Mouse (Mus musculus) limb, embryonic 12.5 days (tissue): ENCODE results near the gene Srp68. TPM values are rescaled to one million over a fixed set of nuclear protein-coding genes. Genes with fewer than 3 reads are reported as not detected.

ENCODE experiments used
- ATAC-seq: fragments of 200-750 bp; cut with Nextera tagmentation; 2 replicates; pipeline ENCODE4 v1.8.0; 2017; ENCODE audit warnings: low read depth, moderate TSS enrichment; ENCODE audit not compliant: insufficient number of reproducible peaks, insufficient read depth, low FRiP score, low TSS enrichment
- H3K27ac ChIP-seq: fragments of 300-500 bp; sonication (generic); 2 replicates; pipeline ENCODE4 v1.5.1; 2016; ENCODE audit warnings: mild to moderate bottlenecking, moderate library complexity
- H3K27me3 ChIP-seq: fragments of 300-500 bp; sonication (generic); 2 replicates; pipeline ENCODE4 v1.6.1; 2016; ENCODE audit warnings: mild to moderate bottlenecking, moderate library complexity
- H3K36me3 ChIP-seq: fragments of 300-500 bp; sonication (generic); 2 replicates; pipeline ENCODE4 v1.6.1; 2016; ENCODE audit warnings: mild to moderate bottlenecking, moderate library complexity
- H3K4me1 ChIP-seq: fragments of 300-500 bp; sonication (generic); replicated peaks from 2 replicates; pipeline ENCODE4 v1.6.1; 2016
- H3K4me2 ChIP-seq: fragments of 300-500 bp; sonication (generic); 2 replicates; pipeline ENCODE4 v1.6.1; 2016; ENCODE audit warnings: mild to moderate bottlenecking, moderate library complexity
- H3K4me3 ChIP-seq: fragments of 300-500 bp; sonication (generic); replicated peaks from 2 replicates; pipeline ENCODE4 v1.5.1; 2016; ENCODE audit warnings: mild to moderate bottlenecking
- H3K9ac ChIP-seq: fragments of 300-500 bp; sonication (generic); replicated peaks from 2 replicates; pipeline ENCODE4 v1.6.1; 2016; ENCODE audit warnings: mild to moderate bottlenecking, moderate library complexity
- H3K9me3 ChIP-seq: fragments of 300-500 bp; sonication (generic); 2 replicates; pipeline ENCODE4 v1.6.1; 2016; ENCODE audit warnings: mild to moderate bottlenecking, moderate library complexity
- WGBS: fragments of 180-500 bp; shearing (Covaris S2); methylation state at CpG from one replicate; pipeline ENCODE4 v1.1.7; 2016; 5-methylcytosine and 5-hydroxymethylcytosine counted together
- polyA plus RNA-seq: library from polyadenylated mRNA; unstranded; fragments of >200 nt; fragmentation: Nextera tagmentation; extraction: Ambion mirVana; gene quantifications from 2 replicates; pipeline ENCODE4 v1.2.1, GENCODE M21; 2016

Gene Srp68
- 110 and 112 TPM in 2 replicates for polyA plus RNA-seq

DNA sequence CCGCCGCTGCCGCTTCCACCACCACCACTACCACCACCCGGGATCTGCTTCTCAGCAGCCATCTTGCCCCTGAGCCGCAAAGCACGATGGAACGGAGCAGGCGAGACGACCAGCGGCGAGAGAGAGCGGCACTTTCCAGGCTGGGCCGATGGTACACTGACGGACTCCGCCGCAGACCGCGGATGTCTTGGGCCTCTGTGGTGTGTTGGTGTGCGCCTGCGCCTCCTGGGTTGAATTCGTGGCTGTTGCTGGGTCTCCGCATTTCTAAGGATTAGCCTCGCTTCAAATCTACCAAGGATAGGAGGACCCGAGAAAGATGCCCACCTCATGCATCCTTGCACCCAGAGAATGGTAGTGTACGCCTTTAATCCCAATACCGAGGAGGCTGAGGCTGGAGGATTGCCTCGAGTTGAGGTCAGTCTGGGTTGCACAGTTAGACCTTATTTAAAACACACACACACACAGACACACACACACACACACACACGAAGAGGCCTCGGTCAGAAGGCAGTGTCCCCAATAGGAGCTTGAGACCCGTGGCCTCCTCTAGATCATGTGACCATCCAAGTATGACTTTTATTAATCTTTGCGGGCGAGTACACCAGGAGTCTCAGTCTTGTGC lies at the start of gene Srp68:
TSS of gene Srp68 (minus strand) at position 173 of the 622 bp plus-strand sequence.
- peak within 1 kb of the TSS; percentile 97 for H3K4me3 ChIP-seq
- H3K27me3 ChIP-seq = peaks cover 6% of the 10 kb centered on the region; the same call in 1 of the 2 replicates
- no peaks in the 10 kb centered on the region for H3K9me3 ChIP-seq
- peak within 1 kb of the TSS; percentile 94 for H3K9ac ChIP-seq
- H3K4me1 ChIP-seq = peaks cover 19% of the 10 kb centered on the region
- peaks cover 34% of the 10 kb centered on the region for H3K36me3 ChIP-seq
- 5% methylated on average over 32 of the region's 32 CpGs for WGBS
- H3K27ac ChIP-seq = peak within 1 kb of the TSS; percentile 91
- peak; percentile 96 for ATAC-seq
- peak within 1 kb of the TSS; percentile 73 for H3K4me2 ChIP-seq

DNA sequence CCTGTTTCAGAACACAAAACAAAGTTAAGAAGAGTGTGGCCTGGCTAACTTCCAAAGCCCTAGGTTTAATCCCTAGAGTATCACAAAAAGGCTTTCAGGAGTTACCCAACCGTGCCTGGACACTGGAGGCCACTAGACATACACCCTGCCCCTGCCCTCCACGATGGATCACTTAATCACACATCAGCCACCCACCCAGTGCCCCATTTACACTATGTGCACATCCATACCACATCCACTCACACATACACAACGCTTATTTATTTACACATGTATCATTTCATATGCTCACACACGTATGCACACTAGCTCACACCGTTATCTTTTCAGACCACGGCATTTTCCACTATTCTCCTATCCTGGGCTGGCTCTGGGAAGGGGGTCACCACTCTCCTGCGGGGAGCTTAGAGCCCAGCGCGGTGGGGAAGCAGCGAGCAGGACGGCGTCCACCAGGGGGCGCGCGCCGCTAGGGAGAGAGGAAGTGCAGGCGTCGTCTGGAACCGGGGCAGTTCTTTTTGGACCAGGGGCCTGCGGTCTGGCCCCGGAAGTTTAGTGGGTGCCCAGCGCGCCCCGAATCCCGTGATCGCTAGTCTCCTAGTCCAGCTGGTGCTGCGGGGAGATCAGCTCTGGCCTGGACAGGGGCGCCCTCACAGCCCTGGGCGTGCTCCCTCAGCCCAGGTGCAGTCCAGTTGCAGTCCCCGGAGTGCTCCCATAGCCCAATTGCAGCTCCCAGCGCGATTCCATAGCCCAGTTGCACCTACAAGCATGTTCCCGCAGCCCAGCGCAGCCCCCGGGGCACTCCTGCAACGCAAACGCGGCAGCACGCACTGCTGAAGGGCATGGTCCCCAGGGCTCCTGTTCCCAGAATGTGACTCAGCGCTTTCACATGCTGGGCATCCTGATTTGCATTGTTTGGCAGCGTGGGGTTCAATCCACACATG lies 45.0 kb upstream of the Srp68 start:
- WGBS = 2% methylated on average over 41 of the region's 41 CpGs
- Histone ChIP-seq H3K9me3 (no peaks in the 10 kb centered on the region), H3K36me3 (no peaks in the 10 kb centered on the region), H3K27me3 (peaks cover 5% of the 10 kb centered on the region; the same call in 1 of the 2 replicates), H3K4me1 (peaks cover 6% of the 10 kb centered on the region), H3K4me2 (peak overlapping the region; percentile 95), H3K27ac (no peak overlapping the region), H3K4me3 (peak overlapping the region; percentile 45), H3K9ac (peak overlapping the region; percentile 79)
- peak; percentile 75 for ATAC-seq

DNA sequence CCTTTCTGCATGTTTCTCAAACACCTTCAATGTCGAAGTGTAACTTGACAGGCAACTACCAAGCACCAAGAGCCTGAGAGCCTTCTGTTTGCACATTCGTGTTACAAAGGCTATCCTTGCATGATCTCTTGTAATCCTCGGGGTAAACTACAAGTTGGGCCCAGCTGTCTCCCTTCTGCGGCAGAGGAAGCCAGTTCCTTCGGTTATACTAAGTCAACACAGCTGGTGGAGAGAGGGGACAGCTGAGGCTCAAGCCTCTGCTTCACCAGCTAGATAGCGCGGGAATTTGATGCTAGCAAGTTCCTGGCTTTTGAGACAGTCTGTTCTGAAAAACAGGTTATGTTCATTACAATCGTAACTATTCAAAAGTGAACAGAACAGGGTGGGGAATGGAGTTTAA lies 38.3 kb upstream of the Srp68 start:
- H3K9me3 ChIP-seq = no peaks in the 10 kb centered on the region
- H3K36me3 ChIP-seq = no peaks in the 10 kb centered on the region
- no peak overlapping the region for H3K27ac ChIP-seq
- H3K27me3 ChIP-seq = 0 out of 2 replicates have a peak, but pooled peaks cover 3% of the 10 kb centered on the region
- H3K9ac ChIP-seq = no peak overlapping the region
- H3K4me2 ChIP-seq = no peak overlapping the region
- ATAC-seq = no peak
- WGBS = 52% methylated on average over 8 of the region's 8 CpGs
- H3K4me3 ChIP-seq = no peak overlapping the region
- H3K4me1 ChIP-seq = no peaks in the 10 kb centered on the region

DNA sequence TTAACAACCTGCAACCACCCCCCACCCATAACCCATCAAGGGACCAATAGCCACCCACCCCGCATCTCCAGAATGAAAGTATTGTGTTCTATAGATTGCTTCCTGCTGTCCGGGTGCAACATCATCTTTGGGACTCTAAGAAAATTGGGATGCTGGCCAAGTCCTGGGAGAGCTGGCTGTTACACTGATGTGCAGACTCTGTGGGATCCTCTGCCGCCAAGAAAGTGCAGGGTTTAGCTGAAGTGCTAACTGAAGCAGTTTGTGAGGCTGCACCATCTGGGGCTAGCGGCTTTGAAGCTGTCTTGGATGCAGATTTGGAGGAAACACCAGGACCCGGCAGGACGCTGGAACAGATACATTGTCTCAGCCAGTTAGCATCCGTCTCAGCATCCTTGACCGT lies 37.2 kb upstream of the Srp68 start:
- H3K27ac ChIP-seq = no peak overlapping the region
- no peak overlapping the region for H3K4me3 ChIP-seq
- H3K27me3 ChIP-seq = 0 out of 2 replicates have a peak, but pooled peaks cover 3% of the 10 kb centered on the region
- ATAC-seq = no peak
- H3K9me3 ChIP-seq = no peaks in the 10 kb centered on the region
- no peaks in the 10 kb centered on the region for H3K36me3 ChIP-seq
- no peak overlapping the region for H3K4me2 ChIP-seq
- 44% methylated on average over 8 of the region's 8 CpGs for WGBS
- no peaks in the 10 kb centered on the region for H3K4me1 ChIP-seq
- no peak overlapping the region for H3K9ac ChIP-seq

DNA sequence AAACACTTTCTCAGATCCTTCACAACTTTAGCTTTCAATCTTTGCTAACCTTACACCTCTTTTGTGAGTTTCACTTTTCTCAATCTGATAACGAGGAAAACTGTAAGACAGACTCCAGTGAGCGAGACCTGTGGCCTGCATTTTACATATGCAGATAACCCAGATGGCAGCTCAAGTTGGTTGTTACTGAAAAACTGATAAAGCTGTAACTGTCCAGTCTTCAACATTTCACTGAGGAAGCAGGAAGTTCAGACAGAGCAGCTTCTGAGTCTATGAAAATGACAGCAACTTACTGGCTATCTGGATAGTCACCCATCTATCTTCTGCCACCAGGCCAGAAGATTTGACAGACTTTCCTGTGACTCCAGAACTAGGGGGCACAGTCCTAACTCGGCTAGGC lies 35.6 kb upstream of the Srp68 start:
- Histone ChIP-seq H3K27me3 (0 out of 2 replicates have a peak, but pooled peaks cover 3% of the 10 kb centered on the region), H3K9me3 (no peaks in the 10 kb centered on the region), H3K9ac (no peak overlapping the region), H3K4me2 (no peak overlapping the region), H3K27ac (no peak overlapping the region), H3K4me1 (peaks cover 9% of the 10 kb centered on the region), H3K4me3 (no peak overlapping the region), H3K36me3 (peaks cover 7% of the 10 kb centered on the region)
- no peak for ATAC-seq
- 77% methylated on average over 3 of the region's 3 CpGs for WGBS

DNA sequence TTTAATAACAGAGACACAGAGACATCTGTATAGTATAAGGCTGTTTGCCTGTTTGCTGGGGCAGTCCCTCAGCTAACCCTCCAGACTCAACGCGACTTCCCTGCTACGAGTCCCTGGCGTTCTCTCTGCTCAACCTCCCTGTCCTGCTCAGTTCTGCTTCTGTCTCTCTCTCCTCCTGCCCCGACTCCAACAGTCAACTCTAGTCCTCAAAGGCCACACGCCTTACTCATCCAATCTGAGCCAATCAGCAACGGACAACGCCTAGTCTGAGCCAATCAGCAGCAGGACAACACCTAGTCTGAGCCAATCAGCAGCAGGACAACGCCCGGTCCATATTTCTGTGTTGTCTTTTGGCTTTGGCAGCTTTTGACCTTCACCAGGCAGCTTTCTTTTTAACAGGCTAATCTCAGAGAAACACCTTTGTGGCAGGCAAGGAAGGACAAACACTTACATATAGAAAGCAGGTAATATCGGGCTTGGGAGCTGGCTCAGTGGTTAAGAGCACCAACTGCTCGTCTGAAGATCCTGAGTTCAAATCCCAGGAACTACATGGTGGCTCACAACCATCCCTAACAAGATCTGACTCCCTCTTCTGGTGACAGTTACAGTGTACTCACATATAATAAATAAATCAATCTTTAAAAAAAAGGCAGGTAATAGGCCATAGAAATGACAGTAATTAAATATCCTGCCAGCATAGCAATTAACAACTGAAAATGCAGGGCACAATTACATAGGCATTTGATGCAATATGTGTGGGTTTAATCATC lies 33.9 kb upstream of the Srp68 start:
- Histone ChIP-seq H3K9ac (no peak overlapping the region), H3K4me1 (peaks cover 9% of the 10 kb centered on the region), H3K4me2 (no peak overlapping the region), H3K27me3 (0 out of 2 replicates have a peak, but pooled peaks cover 3% of the 10 kb centered on the region), H3K27ac (no peak overlapping the region), H3K9me3 (no peaks in the 10 kb centered on the region), H3K36me3 (peaks cover 23% of the 10 kb centered on the region), H3K4me3 (no peak overlapping the region)
- ATAC-seq = no peak
- WGBS = 86% methylated on average over 12 of the region's 12 CpGs

DNA sequence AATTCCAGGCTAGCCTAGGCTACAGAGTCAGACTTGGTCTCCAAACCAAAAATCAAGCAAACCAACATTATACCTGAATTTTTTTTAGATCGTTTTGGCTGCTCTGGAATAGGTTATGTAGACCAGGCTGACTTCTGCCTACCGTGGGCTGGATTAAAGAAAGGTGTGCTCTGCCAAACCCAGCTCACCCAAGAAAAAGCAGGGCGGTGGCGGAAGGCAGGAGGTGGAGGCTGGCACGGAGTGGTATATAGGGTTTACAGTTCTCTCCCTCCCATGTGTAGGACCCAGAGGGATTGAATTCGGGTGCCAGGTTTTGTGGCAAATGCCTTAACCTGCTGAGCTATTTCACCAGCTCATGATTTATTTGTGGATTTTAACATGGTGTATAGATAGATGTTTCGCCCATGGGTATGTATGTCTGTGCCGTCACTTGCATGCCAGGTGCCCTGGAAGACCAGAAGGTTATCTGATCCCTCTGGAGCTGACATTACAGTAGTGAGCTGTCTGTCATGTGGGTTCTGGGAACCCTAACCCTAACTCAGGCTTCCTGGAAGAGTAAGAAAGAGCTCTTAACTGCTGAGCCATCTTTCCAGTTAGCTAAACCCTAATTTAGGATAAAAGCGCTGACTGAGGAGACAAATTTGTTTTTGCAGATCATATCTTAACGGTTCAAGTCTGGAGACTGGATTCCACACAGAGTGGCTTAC lies 33.2 kb upstream of the Srp68 start, which contains the start of gene Exoc7:
TSS of gene Exoc7 (minus strand) at position 215 of the 707 bp plus-strand sequence.
- ATAC-seq = peak; percentile 26; the same call in 1 of the 2 replicates
- peak within 1 kb of the TSS; percentile 85 for H3K4me2 ChIP-seq
- H3K27ac ChIP-seq = 0 out of 2 replicates have a peak within 1 kb of the TSS, but pooled peaks have one; percentile 25
- no peaks in the 10 kb centered on the region for H3K9me3 ChIP-seq
- H3K27me3 ChIP-seq = 0 out of 2 replicates have a peak, but pooled peaks cover 3% of the 10 kb centered on the region
- 86% methylated on average over 10 of the region's 10 CpGs for WGBS
- peaks cover 31% of the 10 kb centered on the region for H3K36me3 ChIP-seq
- H3K9ac ChIP-seq = peak within 1 kb of the TSS; percentile 64
- H3K4me1 ChIP-seq = peaks cover 9% of the 10 kb centered on the region
- H3K4me3 ChIP-seq = peak within 1 kb of the TSS; percentile 59

DNA sequence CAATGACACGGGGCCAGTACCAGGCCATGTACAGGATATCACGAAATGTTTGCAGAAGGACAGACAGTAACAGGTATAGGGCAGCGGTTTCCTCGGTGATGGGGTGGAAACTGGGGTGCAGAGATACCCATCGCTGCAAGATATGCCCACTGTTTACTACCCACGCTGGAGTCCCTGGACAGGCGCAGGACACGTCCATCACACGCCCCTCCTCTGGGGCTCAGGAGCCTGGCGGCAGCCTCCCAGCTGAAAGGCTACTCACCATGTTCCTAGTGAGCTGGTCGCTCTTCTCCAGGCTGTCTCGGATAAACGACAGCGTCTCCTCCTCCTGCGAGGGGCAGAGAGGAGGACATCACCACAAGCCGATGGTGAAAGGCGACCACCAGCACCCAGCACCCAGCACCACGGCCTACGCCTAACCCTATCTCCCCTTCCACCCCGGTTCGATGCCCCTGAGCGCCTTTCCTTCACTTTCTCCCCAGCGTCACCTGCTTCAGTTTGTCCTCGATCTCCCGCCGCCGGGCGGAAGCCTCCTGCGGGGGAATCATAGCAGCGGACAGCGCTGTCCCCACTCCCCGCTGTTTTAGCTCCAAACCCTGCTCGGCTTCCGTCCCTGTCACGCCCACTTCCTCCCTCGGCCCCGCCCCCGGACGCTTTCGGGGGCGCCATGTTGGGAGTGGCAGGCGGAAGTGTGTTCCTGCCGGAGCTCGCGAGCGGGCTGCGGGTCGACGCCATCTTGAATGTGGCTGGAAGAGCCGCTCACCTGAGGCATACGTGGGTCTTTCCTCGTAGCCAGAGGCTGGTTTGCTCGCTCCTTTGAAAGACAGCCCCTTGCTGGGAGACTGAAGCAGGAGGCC lies 32.3 kb upstream of the Srp68 start:
- Histone ChIP-seq H3K4me2 (peak overlapping the region; percentile 85), H3K27me3 (0 out of 2 replicates have a peak, but pooled peaks cover 3% of the 10 kb centered on the region), H3K27ac (0 out of 2 replicates have a peak overlapping the region, but pooled peaks have one; percentile 25), H3K4me3 (peak overlapping the region; percentile 59), H3K9me3 (no peaks in the 10 kb centered on the region), H3K9ac (peak overlapping the region; percentile 64), H3K36me3 (peaks cover 39% of the 10 kb centered on the region), H3K4me1 (peaks cover 9% of the 10 kb centered on the region)
- 2% methylated on average over 51 of the region's 53 CpGs for WGBS
- ATAC-seq = peak; percentile 91

DNA sequence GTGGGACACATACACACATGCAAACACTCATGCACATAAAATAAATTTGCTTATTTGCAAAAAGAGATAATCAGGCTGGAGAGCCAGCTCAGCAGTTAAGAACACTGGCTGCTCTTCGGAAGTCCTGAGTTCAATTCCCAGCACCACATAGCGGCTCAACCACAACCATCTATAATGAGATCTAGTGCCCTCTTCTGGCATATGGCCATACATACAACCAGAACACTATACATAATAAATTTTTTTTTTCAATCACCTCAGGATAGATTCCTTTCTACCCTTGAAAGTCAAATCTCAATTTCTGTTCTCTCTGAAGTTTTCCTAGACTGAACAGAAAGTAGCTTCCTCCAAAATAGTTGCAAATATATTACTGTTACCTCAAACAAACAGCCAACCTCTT lies 31.4 kb upstream of the Srp68 start:
- no peak for ATAC-seq
- peak overlapping the region; percentile 59 for H3K4me3 ChIP-seq
- peak overlapping the region; percentile 85 for H3K4me2 ChIP-seq
- no peaks in the 10 kb centered on the region for H3K9me3 ChIP-seq
- H3K27ac ChIP-seq = no peak overlapping the region
- no peaks in the 10 kb centered on the region for H3K27me3 ChIP-seq
- H3K9ac ChIP-seq = no peak overlapping the region
- peaks cover 9% of the 10 kb centered on the region for H3K4me1 ChIP-seq
- H3K36me3 ChIP-seq = peaks cover 48% of the 10 kb centered on the region
- WGBS = 99% methylated on average over 2 of the region's 2 CpGs
